32 mouse cellular contexts compared by ENCODE assay signal in the genomic region with DNA sequence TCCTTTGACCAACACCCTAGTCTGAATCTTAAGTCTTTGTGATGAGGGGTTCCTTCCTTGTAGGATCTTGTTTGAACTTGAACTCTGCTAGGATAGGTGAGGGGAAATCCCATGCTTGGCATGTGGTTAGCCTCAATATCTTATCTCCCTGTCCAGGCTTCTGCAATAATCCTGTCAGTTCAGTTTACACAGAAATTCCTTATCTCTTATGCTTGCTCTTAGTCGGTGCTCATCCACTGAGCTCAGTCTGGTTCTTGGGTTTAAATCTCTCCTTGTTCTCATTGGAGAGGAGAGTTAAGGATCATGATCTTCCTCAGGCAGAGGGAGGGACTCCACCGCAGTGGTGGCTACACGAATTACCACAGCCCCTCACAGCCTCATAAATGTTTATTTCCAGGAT. TPM values are rescaled to one million over a fixed set of nuclear protein-coding genes. Genes with fewer than 3 reads are reported as not detected.
DNase-seq lines count a peak whose midpoint lies in the region; ATAC-seq and TF ChIP-seq lines count a peak whose summit lies in the region.
"Had no signal": no experiment of that assay in that cellular context is flagged by ENCODE, and none has a peak within 500 bp of the region (broad histone marks: within the 10 kb centered on the region; RNA-seq: fewer than 3 reads in every experiment).

No protein-coding gene starts in this region.

- no peak for DNase-seq in liver, embryonic 11.5 days (ENCODE audit: low spot score)
- DNase-seq in liver = no peak
- no peak for DNase-seq in liver, postnatal 0 days
- no peak for DNase-seq in thymus, postnatal 0 days (ENCODE audit: low spot score)
- no peak for DNase-seq in left cerebral cortex, adult 18-20 months (ENCODE audit: low spot score in 2 of 2)
- DNase-seq in cerebellum, postnatal 14 days = no peak
- DNase-seq: adrenal gland, adult 8-10 months; cerebellum, adult 9-10 months; gastrocnemius, postnatal 25 days; heart, adult 2 months; kidney, postnatal 36 days; layer of hippocampus, postnatal 36 days; lung, embryonic 14.5 days; lung, postnatal 36 days; retina, postnatal 1 day; right cerebral cortex, postnatal 25 days; spleen, adult 18-20 months; thymus, postnatal 14 days had no signal

- 16% methylated on average over 3 of the region's 3 CpGs for WGBS in liver, embryonic 11.5 days
- WGBS in liver, postnatal 0 days (ENCODE audit: insufficient replicate concordance) = 27% methylated on average over 3 of the region's 3 CpGs

- no peaks in the 10 kb centered on the region for H3K9me3 ChIP-seq in liver, embryonic 11.5 days (ENCODE audit: control insufficient read depth, low read length)
- no peaks in the 10 kb centered on the region for H3K9me3 ChIP-seq in liver, postnatal 0 days (ENCODE audit: low read length)
- H3K9me3 ChIP-seq: embryonic facial prominence, embryonic 12.5 days; forebrain, embryonic 12.5 days; hindbrain, embryonic 15.5 days; neural tube, embryonic 13.5 days had no signal

- H3K36me3 ChIP-seq in liver, embryonic 11.5 days (ENCODE audit: control insufficient read depth, insufficient read depth, low read length) = no peaks in the 10 kb centered on the region
- H3K36me3 ChIP-seq in liver, postnatal 0 days (replicated peaks; ENCODE audit: insufficient read depth, low read length) = no peaks in the 10 kb centered on the region
- H3K36me3 ChIP-seq: embryonic facial prominence, embryonic 12.5 days; forebrain, embryonic 12.5 days; hindbrain, embryonic 15.5 days; neural tube, embryonic 13.5 days had no signal

- no peaks in the 10 kb centered on the region for H3K27me3 ChIP-seq in liver, embryonic 11.5 days (replicated peaks; ENCODE audit: control insufficient read depth, insufficient read depth, low read length)
- H3K27me3 ChIP-seq in liver, postnatal 0 days (ENCODE audit: insufficient read depth, low read length) = no peaks in the 10 kb centered on the region
- H3K27me3 ChIP-seq: embryonic facial prominence, embryonic 12.5 days; forebrain, embryonic 12.5 days; hindbrain, embryonic 15.5 days; neural tube, embryonic 13.5 days had no signal

- peak; percentile 65 for TF ChIP-seq EP300 in liver, postnatal 0 days (IDR thresholded peaks at IDR 0.05; ENCODE audit: low read depth)

- H3K4me1 ChIP-seq in liver, embryonic 11.5 days (replicated peaks; ENCODE audit: control insufficient read depth, insufficient read depth, low read length) = no peaks in the 10 kb centered on the region
- no peaks in the 10 kb centered on the region for H3K4me1 ChIP-seq in liver, postnatal 0 days (ENCODE audit: insufficient read depth)
- H3K4me1 ChIP-seq: embryonic facial prominence, embryonic 12.5 days; forebrain, embryonic 12.5 days; hindbrain, embryonic 15.5 days; neural tube, embryonic 13.5 days had no signal

- H3K9ac ChIP-seq in liver, embryonic 11.5 days (ENCODE audit: low read depth, low read length) = no peak overlapping the region
- H3K9ac ChIP-seq in liver, postnatal 0 days (replicated peaks) = no peak overlapping the region
- H3K9ac ChIP-seq: embryonic facial prominence, embryonic 12.5 days; forebrain, embryonic 12.5 days; hindbrain, embryonic 15.5 days; lung, embryonic 14.5 days; neural tube, embryonic 13.5 days had no signal

- ATAC-seq in liver, embryonic 11.5 days (replicated peaks; ENCODE audit: low FRiP score) = peak; percentile 74
- ATAC-seq in granulocyte monocyte progenitor cell, adult 5-6 weeks (replicated peaks; ENCODE audit: poor library complexity, severe bottlenecking) = peak; percentile 78
- peak; percentile 45 for ATAC-seq in liver, postnatal 0 days
- ATAC-seq: activated CD4-positive, CD25-positive, alpha-beta regulatory T cell, adult 4 months; CD4-positive, CD25-positive, alpha-beta regulatory T cell, adult 4 months; midbrain, embryonic 16.5 days had no signal

- no peak overlapping the region for H3K4me2 ChIP-seq in liver, embryonic 11.5 days
- H3K4me2 ChIP-seq in liver, postnatal 0 days (ENCODE audit: low read depth, low read length) = no peak overlapping the region
- H3K4me2 ChIP-seq: embryonic facial prominence, embryonic 12.5 days; forebrain, embryonic 12.5 days; hindbrain, embryonic 15.5 days; lung, embryonic 14.5 days; neural tube, embryonic 13.5 days had no signal

- H3K4me3 ChIP-seq in liver, embryonic 11.5 days (ENCODE audit: low read depth, low read length) = no peak overlapping the region
- no peak overlapping the region for H3K4me3 ChIP-seq in liver, postnatal 0 days (ENCODE audit: low read depth, low read length)
- H3K4me3 ChIP-seq: embryonic facial prominence, embryonic 12.5 days; erythroblast, embryonic 14.5 days; forebrain, embryonic 12.5 days; heart, adult 2 months; hindbrain, embryonic 15.5 days; myocyte; neural tube, embryonic 13.5 days had no signal

- TF ChIP-seq CTCF in liver, postnatal 0 days (IDR thresholded peaks at IDR 0.05; ENCODE audit: low read depth) = no peak

- H3K27ac ChIP-seq in liver, embryonic 11.5 days (ENCODE audit: low read depth, low read length) = no peak overlapping the region
- H3K27ac ChIP-seq in liver, postnatal 0 days (ENCODE audit: low read depth) = no peak overlapping the region
- H3K27ac ChIP-seq: embryonic facial prominence, embryonic 12.5 days; forebrain, embryonic 12.5 days; heart, adult 2 months; hindbrain, embryonic 15.5 days; neural tube, embryonic 13.5 days had no signal

RNA-seq across cellular contexts. Expression of gene Clca1, which starts 17.2 kb away (rescaled TPM):
- not detected in 2 replicates for polyA plus RNA-seq in liver, embryonic 11.5 days (2014; fragmentation: Nextera tagmentation; extraction: Ambion mirVana)
- not detected in 2 replicates for total RNA-seq in granulocyte monocyte progenitor cell, adult 5-6 weeks (2014; fragmentation: Nextera tagmentation)
- total RNA-seq in granulocyte monocyte progenitor cell, adult 5-6 weeks (2017) = not detected in 2 replicates
- polyA plus RNA-seq in liver, postnatal 0 days (2015; fragmentation: Nextera tagmentation; extraction: Ambion mirVana) = not detected in 2 replicates
- polyA plus RNA-seq in thymus, postnatal 0 days (2015; fragmentation: Nextera tagmentation; extraction: Ambion mirVana) = 0.36 and 1.0 TPM in 2 replicates
- not detected for total RNA-seq in left cerebral cortex, adult 18-20 months (2021)
- total RNA-seq: adrenal gland, adult 8-10 months; gastrocnemius, postnatal 25 days; heart, adult 2 months; heart, postnatal 25 days; layer of hippocampus, adult 8-10 months; layer of hippocampus, postnatal 36 days; left cerebral cortex, postnatal 25 days had no signal
- polyA plus RNA-seq: activated CD4-positive, CD25-positive, alpha-beta regulatory T cell, adult 4 months; CD4-positive, CD25-positive, alpha-beta regulatory T cell, adult 4 months; erythroblast, embryonic 14.5 days; forebrain, embryonic 12.5 days; hindbrain, embryonic 15.5 days; lung, embryonic 14.5 days; midbrain, embryonic 16.5 days; neural tube, embryonic 13.5 days had no signal

RNA-seq across cellular contexts. Expression of gene Clca2, which starts 49.4 kb away (rescaled TPM):
- 0.07 TPM in 1 of 2 replicates, not detected in the other for polyA plus RNA-seq in liver, embryonic 11.5 days (2014; fragmentation: Nextera tagmentation; extraction: Ambion mirVana)
- total RNA-seq in granulocyte monocyte progenitor cell, adult 5-6 weeks (2014; fragmentation: Nextera tagmentation) = not detected in 2 replicates
- not detected in 2 replicates for total RNA-seq in granulocyte monocyte progenitor cell, adult 5-6 weeks (2017)
- polyA plus RNA-seq in liver, postnatal 0 days (2015; fragmentation: Nextera tagmentation; extraction: Ambion mirVana) = not detected in 2 replicates
- polyA plus RNA-seq in thymus, postnatal 0 days (2015; fragmentation: Nextera tagmentation; extraction: Ambion mirVana) = 1.3 and 1.4 TPM in 2 replicates
- not detected for total RNA-seq in left cerebral cortex, adult 18-20 months (2021)
- total RNA-seq: ES-E14; layer of hippocampus, adult 8-10 months; layer of hippocampus, postnatal 36 days; left cerebral cortex, postnatal 25 days had no signal
- polyA plus RNA-seq: activated CD4-positive, CD25-positive, alpha-beta regulatory T cell, adult 4 months; CD4-positive, CD25-positive, alpha-beta regulatory T cell, adult 4 months; erythroblast, embryonic 14.5 days; hindbrain, embryonic 15.5 days had no signal
